In the genomic region with DNA sequence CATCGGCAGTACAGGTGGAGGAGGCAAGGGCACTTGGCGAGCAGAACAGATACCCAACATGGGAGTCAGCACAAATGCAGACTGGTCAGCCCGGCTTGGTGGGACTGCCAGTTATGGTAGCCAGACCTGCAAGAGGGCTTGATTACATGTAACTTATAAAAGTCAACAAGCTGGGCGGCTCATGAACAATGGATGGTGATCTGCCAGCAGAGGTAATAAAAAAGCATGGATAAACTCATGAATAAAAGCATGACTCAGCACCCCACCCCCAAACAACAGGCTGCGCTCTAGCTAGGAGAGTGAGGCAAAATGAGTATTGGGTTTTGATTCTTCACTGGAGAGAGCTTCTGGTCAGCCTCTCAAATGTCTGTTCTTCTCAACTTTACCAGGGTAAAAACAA, we compare ENCODE assay signal across 21 mouse cellular contexts. TPM values are rescaled to one million over a fixed set of nuclear protein-coding genes. Genes with fewer than 3 reads are reported as not detected.
A peak's percentile ranks its signal among the peaks of the same experiment; 100 is the strongest.
DNase-seq lines count a peak whose midpoint lies in the region; ATAC-seq and TF ChIP-seq lines count a peak whose summit lies in the region.
"Had no signal": no experiment of that assay in that cellular context is flagged by ENCODE, and none has a peak within 500 bp of the region (broad histone marks: within the 10 kb centered on the region; RNA-seq: fewer than 3 reads in every experiment).

No protein-coding gene starts in this region.

- H3K27ac ChIP-seq in gastrocnemius, adult 2 months: peak overlapping the region; percentile 32; the same call in 1 of the 2 replicates
- H3K27ac ChIP-seq in kidney, adult 2 months (ENCODE audit: insufficient read depth, low read depth, low read length): peak overlapping the region; percentile 28; the same call in 1 of the 2 replicates
- H3K27ac ChIP-seq in intestine, embryonic 16.5 days (ENCODE audit: low read length): no peak overlapping the region
- no peak overlapping the region for H3K27ac ChIP-seq in forebrain, embryonic 13.5 days
- H3K27ac ChIP-seq: hindbrain, embryonic 14.5 days; midbrain, embryonic 12.5 days; neural tube, embryonic 13.5 days had no signal

- H3K4me2 ChIP-seq in intestine, embryonic 16.5 days (ENCODE audit: low read depth, low read length): no peak overlapping the region
- H3K4me2 ChIP-seq in forebrain, embryonic 13.5 days: no peak overlapping the region
- H3K4me2 ChIP-seq: hindbrain, embryonic 14.5 days; midbrain, embryonic 12.5 days; neural tube, embryonic 13.5 days had no signal

- H3K4me1 ChIP-seq in kidney, adult 2 months (ENCODE audit: control insufficient read depth, insufficient read depth, low read length): peaks cover 26% of the 10 kb centered on the region
- H3K4me1 ChIP-seq in intestine, embryonic 16.5 days (ENCODE audit: control insufficient read depth, insufficient read depth, low read length): peaks cover 22% of the 10 kb centered on the region
- peaks cover 25% of the 10 kb centered on the region for H3K4me1 ChIP-seq in forebrain, embryonic 13.5 days

- TF ChIP-seq CTCF in gastrocnemius, adult 2 months (IDR thresholded peaks at IDR 0.05): no peak
- TF ChIP-seq CTCF in kidney, adult 2 months (conservative IDR thresholded peaks at IDR 0.05; ENCODE audit: insufficient read depth, insufficient read length, low read depth, low read length): no peak

- peak; percentile 37 for ATAC-seq in intestine, embryonic 16.5 days
- no peak for ATAC-seq in forebrain, embryonic 13.5 days

- H3K9ac ChIP-seq in intestine, embryonic 16.5 days (ENCODE audit: low read depth, low read length): no peak overlapping the region
- no peak overlapping the region for H3K9ac ChIP-seq in forebrain, embryonic 13.5 days
- H3K9ac ChIP-seq: hindbrain, embryonic 14.5 days; midbrain, embryonic 12.5 days; neural tube, embryonic 13.5 days had no signal

- 47% methylated on average over 5 of the region's 5 CpGs for WGBS in kidney, adult 2 months
- WGBS in intestine, embryonic 16.5 days: 66% methylated on average over 5 of the region's 5 CpGs
- 90% methylated on average over 5 of the region's 5 CpGs for WGBS in forebrain, embryonic 13.5 days

- no peaks in the 10 kb centered on the region for H3K36me3 ChIP-seq in kidney, adult 2 months (ENCODE audit: control insufficient read depth, insufficient read depth, low read length)
- no peaks in the 10 kb centered on the region for H3K36me3 ChIP-seq in intestine, embryonic 16.5 days (ENCODE audit: control insufficient read depth, insufficient read depth, low read length)
- peaks cover 4% of the 10 kb centered on the region; the same call in 1 of the 2 replicates for H3K36me3 ChIP-seq in forebrain, embryonic 13.5 days (ENCODE audit: poor library complexity, severe bottlenecking)
- H3K36me3 ChIP-seq: midbrain, embryonic 12.5 days; neural tube, embryonic 13.5 days had no signal

- no peak overlapping the region for H3K4me3 ChIP-seq in gastrocnemius, adult 2 months
- H3K4me3 ChIP-seq in kidney, adult 2 months (ENCODE audit: insufficient read depth, low read depth, low read length): no peak overlapping the region
- H3K4me3 ChIP-seq in intestine, embryonic 16.5 days (ENCODE audit: low read length): no peak overlapping the region
- no peak overlapping the region for H3K4me3 ChIP-seq in forebrain, embryonic 13.5 days
- H3K4me3 ChIP-seq: midbrain, embryonic 12.5 days; neural tube, embryonic 13.5 days had no signal

- TF ChIP-seq POLR2A in kidney, adult 2 months (IDR thresholded peaks at IDR 0.05; ENCODE audit: low read depth, low read length): no peak

- no peaks in the 10 kb centered on the region for H3K9me3 ChIP-seq in intestine, embryonic 16.5 days (ENCODE audit: control insufficient read depth, low read length)
- no peaks in the 10 kb centered on the region for H3K9me3 ChIP-seq in forebrain, embryonic 13.5 days (replicated peaks)
- H3K9me3 ChIP-seq: midbrain, embryonic 12.5 days; neural tube, embryonic 13.5 days had no signal

- intact Hi-C loops in gastrocnemius, adult 2 months (cut with DNase I): no loop called here

- no peak for DNase-seq in gastrocnemius, adult 2 months
- no peak for DNase-seq in gastrocnemius, postnatal 4 days (ENCODE audit: low spot score in 2 of 2)
- no peak for DNase-seq in kidney, adult 2 months
- DNase-seq in kidney, postnatal 10 days: no peak
- peak; percentile 47 for DNase-seq in 3T3-L1 (ENCODE audit: low read depth, low spot score)
- DNase-seq in cerebellum, postnatal 14 days: no peak
- DNase-seq: adrenal gland, postnatal 14 days; cerebellum, postnatal 25 days; embryo, embryonic 11 days; heart, postnatal 14 days; kidney, adult 11 months; kidney, postnatal 14 days; left cerebral cortex, postnatal 4 days; liver; right cerebral cortex, adult 18-20 months had no signal

- H3K27me3 ChIP-seq in kidney, adult 2 months (replicated peaks; ENCODE audit: control insufficient read depth, insufficient read depth, low read length): no peaks in the 10 kb centered on the region
- no peaks in the 10 kb centered on the region for H3K27me3 ChIP-seq in intestine, embryonic 16.5 days (replicated peaks; ENCODE audit: control insufficient read depth, insufficient read depth, low read length)
- H3K27me3 ChIP-seq in forebrain, embryonic 13.5 days: no peaks in the 10 kb centered on the region
- H3K27me3 ChIP-seq: CH12.LX; midbrain, embryonic 12.5 days; neural tube, embryonic 13.5 days had no signal

RNA-seq across cellular contexts. Expression of a gene that starts 16.9 kb away (rescaled TPM):
- total RNA-seq in gastrocnemius, adult 2 months (2021): 10 to 100 TPM; 11.7 to 14.3 TPM
- 10 to 100 TPM; 32.3 to 36.0 TPM for total RNA-seq in gastrocnemius, postnatal 4 days (2021)
- 24.6 and 27.8 TPM in 2 replicates for polyA plus RNA-seq in kidney, adult 2 months (2012; rRNA removed)
- polyA plus RNA-seq in intestine, embryonic 16.5 days (2015; fragmentation: Nextera tagmentation; extraction: Ambion mirVana): 9.0 and 10.5 TPM in 2 replicates
- 10.8 TPM in 2 replicates for polyA plus RNA-seq in forebrain, embryonic 13.5 days (2015; fragmentation: Nextera tagmentation; extraction: Ambion mirVana)

Comparison
In these comparisons a context has a peak if more than half of its experiments do, and no peak if none do; other contexts are left out.
1. H3K27ac ChIP-seq: peak in gastrocnemius, adult 2 months (single experiment) and kidney, adult 2 months (single experiment); none in intestine, embryonic 16.5 days (single experiment) and forebrain, embryonic 13.5 days (single experiment).